Mouse (Mus musculus) testis, postnatal 14 days (tissue): ENCODE data around the gene Man2a1.
"Not testable (repeated sequence)": the region's sequence is repeated elsewhere in the genome, so short reads cannot be mapped to it uniquely, and the experiment has no call there.

ENCODE experiments used
- DNase-seq: peaks from one replicate; pipeline ENCODE4 v3.0.0; 2021; ENCODE audit warnings: low spot score

The Man2a1 gene

GRCm38 (mm10) chr17:64762651-64763050 lies 162.1 kb downstream of the Man2a1 start:
- DNase-seq: not testable (repeated sequence)

GRCm38 (mm10) chr17:64763491-64763890 lies 163.0 kb downstream of the Man2a1 start:
- no peak for DNase-seq

GRCm38 (mm10) chr17:64764175-64765122 lies 163.9 kb downstream of the Man2a1 start:
- no peak for DNase-seq

- DNase-seq: no peak
Observed at GRCm38 (mm10) chr17:64765286-64765685, 164.8 kb downstream of the Man2a1 start.

GRCm38 (mm10) chr17:64766507-64766906 lies 166.0 kb downstream of the Man2a1 start:
- DNase-seq: no peak

- DNase-seq: no peak
Observed at GRCm38 (mm10) chr17:64770277-64770676, 169.7 kb downstream of the Man2a1 start.

- DNase-seq: no peak
Observed at GRCm38 (mm10) chr17:64772611-64773010, 172.1 kb downstream of the Man2a1 start.

GRCm38 (mm10) chr17:64774218-64774617 lies 173.7 kb downstream of the Man2a1 start:
- DNase-seq: no peak

GRCm38 (mm10) chr17:64778300-64778699 lies 177.8 kb downstream of the Man2a1 start:
- DNase-seq: no peak

GRCm38 (mm10) chr17:64778756-64779155 lies 178.2 kb downstream of the Man2a1 start:
- DNase-seq: no peak

- DNase-seq: no peak
Observed at GRCm38 (mm10) chr17:64780753-64781490, 180.4 kb downstream of the Man2a1 start.

GRCm38 (mm10) chr17:64782307-64782706 lies 181.8 kb downstream of the Man2a1 start:
- no peak for DNase-seq

- DNase-seq: no peak
Observed at GRCm38 (mm10) chr17:64785961-64786360, 185.4 kb downstream of the Man2a1 start.

- no peak for DNase-seq
Observed at GRCm38 (mm10) chr17:64788301-64788700, 187.8 kb downstream of the Man2a1 start.

- no peak for DNase-seq
Observed at GRCm38 (mm10) chr17:64789175-64789574, 188.6 kb downstream of the Man2a1 start.

- no peak for DNase-seq
Observed at GRCm38 (mm10) chr17:64792076-64792475, 191.5 kb downstream of the Man2a1 start.

GRCm38 (mm10) chr17:64792623-64793022 lies 192.1 kb downstream of the Man2a1 start:
- no peak for DNase-seq

- no peak for DNase-seq
Observed at GRCm38 (mm10) chr17:64802168-64802955, 201.8 kb downstream of the Man2a1 start.

GRCm38 (mm10) chr17:64802956-64803275 lies 202.4 kb downstream of the Man2a1 start:
- no peak for DNase-seq
